Mouse (Mus musculus): ENCODE measurements around the gene Dlgap5. TPM values are rescaled to one million over a fixed set of nuclear protein-coding genes. Genes with fewer than 3 reads are reported as not detected.

Dlgap5 gene
- 10 to 100 TPM; 45.8 to 52.2 TPM for total RNA-seq (2023)

DNA sequence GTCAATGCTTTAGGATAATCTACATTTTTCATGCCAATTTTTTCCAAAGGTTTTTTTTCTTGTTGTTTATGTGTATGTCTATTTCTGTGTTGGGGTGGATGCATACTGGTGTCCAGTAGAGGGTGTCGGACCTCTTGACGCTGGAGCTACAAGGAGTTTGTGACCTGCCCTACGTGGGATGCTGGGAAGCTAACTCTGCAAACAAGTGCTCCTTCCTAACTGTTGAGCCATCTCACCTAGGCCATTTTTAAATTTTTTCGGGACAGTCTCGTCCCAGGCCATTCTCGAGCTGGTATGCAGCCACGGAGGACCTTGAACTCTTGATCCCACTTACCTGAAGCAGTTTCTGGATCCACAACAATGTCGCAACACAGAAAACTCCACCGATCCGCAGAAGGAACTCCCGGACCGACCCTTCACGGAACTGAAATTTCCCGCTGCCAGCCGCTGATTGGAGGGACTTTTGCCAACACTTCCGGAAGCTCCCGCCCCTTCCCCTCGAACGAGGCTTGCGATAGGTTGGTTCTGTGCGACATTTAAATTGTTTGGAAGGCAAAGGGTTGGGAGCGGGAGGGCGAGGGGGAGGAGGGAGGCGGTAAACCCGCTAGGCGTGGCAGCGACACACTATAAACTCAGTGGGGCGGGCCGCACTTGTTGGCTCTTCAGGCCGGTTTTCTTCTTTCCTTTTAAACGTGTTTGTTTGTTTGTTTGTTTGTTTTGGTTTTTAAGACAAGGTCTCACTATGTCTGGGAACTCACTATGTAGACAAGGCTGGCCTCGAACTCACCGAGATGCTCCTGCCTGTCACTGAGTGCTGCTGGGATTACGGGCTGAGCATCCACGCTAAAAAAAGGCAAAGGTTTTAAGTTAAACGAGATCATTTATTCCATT, at the start of gene Dlgap5:
TSS of gene Dlgap5 (minus strand) at position 633 of the 891 bp plus-strand sequence.

DNA sequence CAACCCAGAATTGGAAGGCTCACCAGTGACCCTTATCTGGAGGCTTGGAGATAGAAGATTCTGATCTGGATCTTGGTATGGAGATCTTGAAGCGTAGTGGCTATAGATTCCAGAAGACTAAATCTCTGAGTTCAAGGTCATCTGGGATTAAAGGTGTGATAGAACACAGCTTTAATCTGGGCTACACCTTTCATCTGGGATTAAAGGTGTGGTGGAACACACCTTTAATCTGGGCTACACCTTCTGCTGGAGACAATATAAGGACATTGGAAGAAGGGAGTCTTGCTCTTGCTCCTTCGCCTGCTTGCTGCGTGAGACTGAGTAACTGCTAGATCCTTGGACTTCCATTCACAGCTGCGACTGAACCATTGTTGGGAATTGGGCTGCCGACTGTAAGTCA, 31.9 kb upstream of the Dlgap5 start, which contains the start of gene Fbxo34:
TSS of gene Fbxo34 (plus strand) at position 301 of the 400 bp plus-strand sequence.

DNA sequence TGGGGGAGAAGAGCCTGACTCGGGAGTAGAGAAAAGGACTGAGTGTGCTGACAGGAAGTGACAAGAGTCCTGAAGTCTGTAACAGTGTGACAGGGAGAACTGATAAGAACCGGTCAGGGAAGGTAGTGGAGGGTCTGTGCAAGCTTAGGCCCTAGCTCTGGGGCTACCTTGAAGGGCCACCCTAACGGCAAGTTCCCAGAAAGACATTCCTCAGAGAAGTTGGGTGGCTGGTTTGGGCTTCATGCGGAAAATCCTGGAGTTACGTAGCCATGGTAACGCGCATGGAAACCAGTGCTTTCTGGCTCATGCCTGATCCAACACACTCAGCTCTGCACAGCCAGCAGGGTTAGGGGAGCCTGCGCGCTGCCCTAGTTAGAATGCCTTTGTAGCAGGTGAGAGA, 50.7 kb downstream of the Dlgap5 start, which contains the start of gene Lgals3:
TSS of gene Lgals3 (plus strand) at position 291 of the 400 bp plus-strand sequence.

Other genes with a start within 250 kb of the Dlgap5 start
- gene Gch1, start 229.0 kb downstream of the Dlgap5 start, total RNA-seq (2023): 10 to 100 TPM in 1 of 2 experiments, 1 to 10 TPM in 1; 9.9 to 10.8 TPM
- gene Wdhd1, start 141.6 kb downstream of the Dlgap5 start, total RNA-seq (2023): 10 to 100 TPM; 29.0 to 29.3 TPM
- gene Socs4, start 141.5 kb downstream of the Dlgap5 start, total RNA-seq (2023): 10 to 100 TPM; 12.9 to 14.7 TPM
- gene Mapk1ip1l, start 120.1 kb downstream of the Dlgap5 start, total RNA-seq (2023): 100 to 1,000 TPM in 1 of 2 experiments, 10 to 100 TPM in 1; 99.8 to 111 TPM
- gene Lgals3, start 50.7 kb downstream of the Dlgap5 start, total RNA-seq (2023): 100 to 1,000 TPM; 473 to 600 TPM
- 10 to 100 TPM; 35.0 to 35.7 TPM for gene Fbxo34, start 32.0 kb upstream of the Dlgap5 start, total RNA-seq (2023)
- 10 to 100 TPM; 10.2 to 15.2 TPM for gene Atg14, start 152.2 kb upstream of the Dlgap5 start, total RNA-seq (2023)
- gene Ktn1, start 230.0 kb upstream of the Dlgap5 start, total RNA-seq (2023): 10 to 100 TPM; 15.3 to 19.6 TPM